Mouse (Mus musculus): ENCODE data around the gene Sncg.

DNA sequence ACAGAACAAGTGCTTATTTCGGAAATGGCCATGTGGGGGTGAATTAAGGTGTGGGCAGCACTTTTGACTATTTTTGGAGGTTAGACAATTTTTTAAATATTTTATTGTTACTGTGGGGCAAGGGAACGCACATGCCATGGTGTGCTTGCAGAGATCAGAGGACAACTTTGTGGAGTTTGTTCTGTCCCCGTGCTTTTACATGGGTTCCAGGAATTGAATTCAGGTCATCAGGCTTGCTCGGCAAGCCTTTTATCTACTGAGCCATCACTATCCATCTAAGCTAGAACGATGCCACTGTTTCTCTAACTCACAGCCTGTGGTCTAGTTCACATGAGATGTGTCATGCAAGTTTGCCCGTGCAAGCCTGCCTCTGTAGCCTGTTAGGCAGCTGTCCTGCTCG lies 26.3 kb downstream of the Sncg start:
- TF ChIP-seq CTCF (conservative IDR thresholded peaks at IDR 0.05 in 1 of 2, IDR thresholded peaks at IDR 0.05 in 1 of 2; ENCODE audit: low read depth in 2 of 2, low read length in 2 of 2): no peak
- TF ChIP-seq ZNF384 (IDR thresholded peaks at IDR 0.05; ENCODE audit: low read depth, low read length): no peak
- TF ChIP-seq MAX (IDR thresholded peaks at IDR 0.05; ENCODE audit: low read length): no peak
- no peak for TF ChIP-seq EP300 (IDR thresholded peaks at IDR 0.05; ENCODE audit: low read length)
- TF ChIP-seq UBTF (IDR thresholded peaks at IDR 0.05; ENCODE audit: low read depth, low read length): no peak
- no peak for TF ChIP-seq MEF2A (IDR thresholded peaks at IDR 0.05; ENCODE audit: borderline replicate concordance, low read depth, low read length)
- TF ChIP-seq MXI1 (IDR thresholded peaks at IDR 0.05; ENCODE audit: low read depth, low read length): no peak
- no peak for TF ChIP-seq USF2 (conservative IDR thresholded peaks at IDR 0.05; ENCODE audit: low read depth, low read length)
- TF ChIP-seq BHLHE40 (IDR thresholded peaks at IDR 0.05; ENCODE audit: low read depth, low read length): no peak
- TF ChIP-seq NELFE (IDR thresholded peaks at IDR 0.05; ENCODE audit: low read depth, low read length): no peak
- no peak for TF ChIP-seq ZKSCAN1 (IDR thresholded peaks at IDR 0.05; ENCODE audit: borderline replicate concordance, low read depth, low read length)
- no peak for TF ChIP-seq ZC3H11A (IDR thresholded peaks at IDR 0.05; ENCODE audit: low read depth, low read length)
